Mouse (Mus musculus) heart, embryonic 10.5 days (tissue): ENCODE results near the gene Akr1a1. TPM values are rescaled to one million over a fixed set of nuclear protein-coding genes. Genes with fewer than 3 reads are reported as not detected.
"Not testable (repeated sequence)": the region's sequence is repeated elsewhere in the genome, so short reads cannot be mapped to it uniquely, and the experiment has no call there.

Source experiments
- DNase-seq: peaks from one replicate; pipeline ENCODE4 v3.0.0-alpha.2; 2017; ENCODE audit warnings: low spot score
- H3K27ac ChIP-seq: fragments of 300-500 bp; sonication (generic); 2 replicates; pipeline ENCODE4 v1.5.1; 2016; ENCODE audit warnings: mild to moderate bottlenecking
- H3K27me3 ChIP-seq: fragments of 300-500 bp; sonication (generic); 2 replicates; pipeline ENCODE4 v1.6.1; 2016; ENCODE audit warnings: mild to moderate bottlenecking; ENCODE audit not compliant: poor library complexity, insufficient read depth, severe bottlenecking
- H3K36me3 ChIP-seq: fragments of 300-500 bp; sonication (generic); 2 replicates; pipeline ENCODE4 v1.6.1; 2016; ENCODE audit warnings: mild to moderate bottlenecking, moderate library complexity
- H3K4me1 ChIP-seq: fragments of 300-500 bp; sonication (generic); 2 replicates; pipeline ENCODE4 v1.6.1; 2016; ENCODE audit warnings: mild to moderate bottlenecking
- H3K4me3 ChIP-seq: fragments of 300-500 bp; sonication (generic); 2 replicates; pipeline ENCODE4 v1.5.1; 2016; ENCODE audit warnings: mild to moderate bottlenecking, moderate library complexity
- H3K9me3 ChIP-seq: fragments of 300-500 bp; sonication (generic); 2 replicates; pipeline ENCODE4 v1.6.1; 2016; ENCODE audit warnings: mild to moderate bottlenecking, moderate library complexity
- WGBS: fragments of 180-500 bp; shearing (Covaris S2); methylation state at CpG from one replicate; pipeline ENCODE4 v1.1.7; 2016; 5-methylcytosine and 5-hydroxymethylcytosine counted together
- polyA plus RNA-seq: library from polyadenylated mRNA; unstranded; fragments of >200 nt; fragmentation: Nextera tagmentation; extraction: Ambion mirVana; gene quantifications from 2 replicates; pipeline ENCODE4 v1.2.1, GENCODE M21; 2016

Akr1a1 gene
- 664 and 694 TPM in 2 replicates for polyA plus RNA-seq

DNA sequence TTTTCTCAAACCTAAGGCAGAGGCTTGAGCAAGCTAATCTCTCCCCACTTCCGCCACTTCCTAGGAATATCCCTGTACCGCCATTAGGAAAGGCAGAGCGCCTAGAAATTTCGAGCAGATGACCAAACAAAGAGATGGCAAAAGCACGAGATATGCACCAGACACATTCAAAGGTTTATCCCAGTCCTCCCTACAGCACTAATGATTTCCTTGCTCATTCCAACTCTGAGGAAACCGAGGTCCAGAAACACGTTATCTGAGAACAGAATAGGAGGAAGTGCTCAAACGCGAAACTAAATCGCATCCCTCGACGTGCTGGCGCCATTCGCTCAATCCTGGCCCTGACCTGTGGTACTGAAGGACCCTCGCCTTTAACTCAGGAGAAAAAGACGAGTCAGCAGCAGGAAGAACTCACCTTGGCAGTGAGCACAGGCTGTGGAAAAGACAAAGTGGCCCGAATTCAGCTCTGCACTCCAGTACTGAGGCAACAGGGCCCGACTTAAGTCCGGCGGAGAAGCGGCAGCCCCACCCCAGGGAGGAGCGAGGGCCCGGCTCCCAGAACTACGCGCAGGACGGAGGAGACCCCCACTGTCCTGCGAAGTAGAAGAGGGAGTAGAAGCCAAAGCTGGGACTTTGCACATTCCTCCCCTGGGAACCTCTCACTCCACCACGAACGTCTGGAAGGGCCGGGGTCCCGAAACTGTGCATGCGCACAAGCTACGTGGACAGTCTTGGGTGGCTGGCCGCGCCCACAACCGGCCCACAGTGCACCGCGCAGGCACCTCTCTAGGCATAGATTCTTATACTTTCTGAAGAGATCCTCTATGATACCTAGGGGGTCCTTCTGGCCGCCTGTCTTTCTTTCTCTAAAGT, at the start of gene Akr1a1:
Gene Akr1a1 (minus strand): TSS at position 757 of the 873 bp plus-strand sequence.
- H3K9me3 ChIP-seq, result no peaks in the 10 kb centered on the region
- peak within 1 kb of the TSS; percentile 98 for H3K27ac ChIP-seq
- no peaks in the 10 kb centered on the region for H3K27me3 ChIP-seq
- peaks cover 31% of the 10 kb centered on the region for H3K36me3 ChIP-seq
- H3K4me1 ChIP-seq, result peaks cover 30% of the 10 kb centered on the region
- H3K4me3 ChIP-seq, result peak within 1 kb of the TSS; percentile 97
- WGBS, result under 1% methylated on average over 39 of the region's 39 CpGs
- DNase-seq, result peak; percentile 94

DNA sequence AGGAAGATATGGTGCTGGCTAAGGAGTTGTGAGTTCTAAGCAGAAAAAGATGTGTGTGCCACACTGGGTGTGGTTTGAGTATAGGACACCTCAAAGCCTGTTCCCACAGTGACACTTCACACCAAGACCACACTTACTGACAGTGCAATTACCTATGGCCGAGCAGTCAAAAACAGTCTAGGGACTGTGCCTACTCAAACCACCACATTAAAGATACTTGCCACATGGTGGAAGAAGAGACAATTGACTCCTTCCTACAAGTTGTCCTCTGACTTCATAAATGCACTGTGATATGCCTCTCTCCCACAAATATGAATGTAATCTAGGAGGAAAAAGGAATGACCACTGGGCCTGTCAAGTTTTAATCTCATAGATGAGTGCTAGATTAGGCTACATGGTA, 49.5 kb upstream of the Akr1a1 start:
- H3K4me1 ChIP-seq, result no peaks in the 10 kb centered on the region
- no peaks in the 10 kb centered on the region for H3K9me3 ChIP-seq
- DNase-seq, result no peak
- H3K27me3 ChIP-seq, result no peaks in the 10 kb centered on the region
- H3K27ac ChIP-seq, result no peak overlapping the region
- WGBS, result 79% methylated on average over 1 of the region's 1 CpGs
- H3K36me3 ChIP-seq, result peaks cover 66% of the 10 kb centered on the region
- H3K4me3 ChIP-seq, result no peak overlapping the region

DNA sequence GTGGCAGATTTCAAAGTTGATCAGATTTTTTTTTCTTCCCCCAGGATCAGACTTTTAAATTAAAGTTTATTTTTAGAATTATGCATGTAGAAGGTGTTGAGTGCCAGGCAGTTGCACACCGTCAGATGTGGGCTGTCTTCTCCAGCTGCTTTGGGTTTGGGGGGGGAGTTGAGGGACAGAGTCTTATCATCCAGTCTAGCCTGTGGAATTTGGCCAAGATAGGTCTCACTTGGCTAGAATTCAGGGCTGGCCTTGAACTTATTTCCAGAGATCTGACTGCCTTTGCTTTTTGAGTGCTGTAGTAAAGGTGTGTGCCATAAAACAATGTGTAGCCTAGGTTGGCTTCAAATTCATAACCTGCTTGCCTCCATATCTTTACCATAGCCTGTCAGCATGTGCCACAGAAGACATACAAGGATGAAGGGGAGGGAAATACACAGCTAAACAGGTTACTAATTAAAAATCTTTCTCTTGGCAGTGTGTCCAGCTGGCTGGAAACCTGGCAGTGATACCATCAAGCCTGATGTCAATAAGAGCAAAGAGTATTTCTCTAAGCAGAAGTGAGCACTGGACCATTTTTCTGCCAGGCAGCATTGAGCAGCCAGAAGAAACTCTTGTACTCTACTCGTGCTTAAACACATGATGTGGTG, 47.3 kb upstream of the Akr1a1 start:
- Histone ChIP-seq H3K9me3 (no peaks in the 10 kb centered on the region), H3K36me3 (peaks cover 76% of the 10 kb centered on the region), H3K27me3 (no peaks in the 10 kb centered on the region), H3K4me3 (no peak overlapping the region), H3K27ac (no peak overlapping the region), H3K4me1 (no peaks in the 10 kb centered on the region)
- no peak for DNase-seq
- 41% methylated on average over 2 of the region's 2 CpGs for WGBS

DNA sequence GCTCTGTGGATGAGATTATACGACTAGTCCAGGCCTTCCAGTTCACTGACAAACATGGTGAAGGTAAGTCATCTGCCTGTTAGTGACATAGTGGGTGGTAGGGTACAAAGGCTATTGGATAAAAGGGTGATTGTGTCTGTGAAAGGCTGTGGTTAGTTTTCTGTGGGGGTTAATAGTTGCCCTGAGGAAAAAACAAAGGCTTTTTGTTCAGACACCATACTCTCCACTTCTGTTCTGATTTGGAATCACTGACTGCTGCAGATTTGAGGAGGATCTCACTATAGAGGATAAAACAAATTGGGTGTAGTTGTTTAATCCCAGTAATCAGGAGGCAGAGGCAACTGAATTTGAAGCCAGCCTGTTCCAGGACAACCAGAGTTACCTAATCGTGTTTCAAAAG, 42.3 kb upstream of the Akr1a1 start:
- Histone ChIP-seq H3K27me3 (no peaks in the 10 kb centered on the region), H3K4me1 (no peaks in the 10 kb centered on the region), H3K9me3 (no peaks in the 10 kb centered on the region), H3K27ac (no peak overlapping the region), H3K36me3 (peaks cover 96% of the 10 kb centered on the region), H3K4me3 (no peak overlapping the region)
- 86% methylated on average over 2 of the region's 2 CpGs for WGBS
- no peak for DNase-seq

DNA sequence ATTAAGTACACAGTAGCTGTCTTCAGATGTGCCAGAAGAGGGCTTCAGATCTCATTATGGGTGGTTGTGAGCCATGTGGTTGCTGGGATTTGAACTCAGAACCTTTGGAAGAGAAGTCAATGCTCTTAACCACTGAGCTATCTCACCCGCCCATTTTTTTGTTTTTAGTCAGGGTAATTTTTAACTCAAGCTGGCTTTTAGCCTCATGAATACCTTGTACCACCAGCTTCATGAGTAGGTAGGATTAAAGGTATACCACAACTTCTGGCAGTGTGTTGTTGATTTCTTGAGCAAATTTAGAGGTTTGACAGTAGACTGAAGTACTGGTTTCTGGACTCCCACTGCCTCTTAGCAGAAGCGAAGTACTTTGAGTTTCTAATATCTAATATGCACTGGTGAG, 40.7 kb upstream of the Akr1a1 start:
- no peak overlapping the region for H3K4me3 ChIP-seq
- H3K27ac ChIP-seq, result no peak overlapping the region

DNA sequence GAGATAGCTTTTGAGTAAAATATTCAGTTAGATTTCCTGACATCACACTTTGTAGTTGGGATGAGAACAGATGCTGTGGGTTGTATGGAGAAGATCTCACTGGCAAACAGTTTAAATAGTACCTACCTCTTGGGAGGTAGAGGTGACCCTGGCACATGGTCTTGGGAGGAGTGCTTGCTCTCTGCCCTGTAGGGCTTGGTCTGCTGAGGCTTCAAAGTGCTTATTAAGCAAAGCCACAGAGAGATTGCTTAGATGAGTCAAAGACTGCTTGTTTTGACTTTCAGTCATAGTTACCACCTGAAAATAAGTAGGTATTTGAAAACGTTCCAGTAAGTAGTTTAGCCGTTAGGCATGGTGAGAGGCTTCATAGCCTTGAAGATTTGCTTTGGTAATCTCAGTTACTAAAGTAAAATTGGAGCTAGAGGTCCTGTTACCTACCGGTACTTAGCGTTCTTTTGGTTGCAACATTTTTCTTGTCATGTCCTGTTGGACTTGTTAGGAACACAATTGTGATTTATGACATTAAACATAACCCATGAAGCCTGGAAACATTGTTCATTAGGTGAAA, 37.9 kb upstream of the Akr1a1 start:
- no peaks in the 10 kb centered on the region for H3K9me3 ChIP-seq
- no peaks in the 10 kb centered on the region for H3K27me3 ChIP-seq
- H3K36me3 ChIP-seq, result peaks cover 71% of the 10 kb centered on the region
- H3K4me1 ChIP-seq, result peaks cover 15% of the 10 kb centered on the region
- H3K4me3 ChIP-seq, result no peak overlapping the region
- WGBS, result 88% methylated on average over 4 of the region's 4 CpGs
- H3K27ac ChIP-seq, result no peak overlapping the region
- DNase-seq, result no peak

More for the DNA sequence above, 40.7 kb upstream of the Akr1a1 start:
- WGBS, result 87% methylated on average over 2 of the region's 2 CpGs
- DNase-seq, result no peak
- no peaks in the 10 kb centered on the region for H3K9me3 ChIP-seq
- peaks cover 95% of the 10 kb centered on the region for H3K36me3 ChIP-seq
- peaks cover 2% of the 10 kb centered on the region for H3K4me1 ChIP-seq
- H3K27me3 ChIP-seq, result no peaks in the 10 kb centered on the region

DNA sequence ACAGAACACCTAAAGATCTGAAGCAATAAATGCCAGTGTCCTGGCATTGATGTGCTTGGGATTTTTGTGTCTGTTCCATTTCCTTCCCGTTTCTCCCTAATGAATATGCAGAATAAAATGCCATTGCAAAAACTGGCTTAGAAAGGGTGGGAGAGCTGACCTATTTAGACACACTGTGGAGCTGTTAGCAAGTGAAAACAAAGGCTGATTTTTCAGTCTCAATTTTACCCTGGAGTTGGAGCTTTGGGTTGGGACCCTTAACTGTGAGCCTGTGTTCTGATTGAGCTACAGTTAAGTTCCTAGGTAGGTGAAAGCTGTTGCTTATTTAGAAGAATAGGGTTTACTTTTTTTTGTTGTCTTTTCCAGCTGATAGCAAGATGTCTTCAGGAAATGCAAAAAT, 35.6 kb upstream of the Akr1a1 start:
- Histone ChIP-seq H3K27ac (no peak overlapping the region), H3K36me3 (peaks cover 48% of the 10 kb centered on the region), H3K27me3 (no peaks in the 10 kb centered on the region), H3K9me3 (no peaks in the 10 kb centered on the region), H3K4me3 (peak overlapping the region; percentile 84), H3K4me1 (peaks cover 15% of the 10 kb centered on the region)
- 40% methylated on average over 1 of the region's 1 CpGs for WGBS
- no peak for DNase-seq

DNA sequence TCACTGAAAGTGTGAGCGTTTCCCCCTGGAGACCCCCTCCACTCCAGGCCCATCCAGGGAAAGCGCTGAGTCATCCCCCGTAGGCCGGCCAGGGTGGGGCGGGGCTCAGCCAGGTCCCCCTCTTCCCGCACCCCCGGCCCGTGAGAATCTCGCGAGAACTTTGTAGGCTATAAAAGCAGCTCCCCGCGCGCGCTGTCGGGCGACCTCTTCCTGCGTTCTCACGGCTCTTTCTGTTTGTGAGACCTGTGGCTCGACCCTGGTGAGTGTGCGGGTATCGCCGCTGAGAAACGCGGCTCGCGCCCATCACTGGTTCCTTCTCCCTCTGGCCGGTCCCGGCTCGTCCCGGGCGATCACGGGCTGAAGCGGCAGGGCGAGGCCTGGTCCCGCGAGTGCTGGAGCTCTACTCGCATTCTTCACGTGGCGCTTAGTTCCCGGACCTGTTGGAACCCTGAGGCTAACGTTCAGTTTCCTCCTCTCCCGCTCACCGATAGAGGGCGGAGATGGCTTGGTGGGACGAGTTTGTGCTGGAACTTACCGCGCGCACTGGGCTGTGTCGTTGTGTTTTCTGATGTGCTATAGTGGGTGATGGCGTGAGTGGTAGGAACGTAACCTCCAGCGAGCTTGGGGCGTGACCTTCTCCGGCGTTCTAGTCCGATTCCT, 34.1 kb upstream of the Akr1a1 start, which contains the start of gene Prdx1:
Gene Prdx1 (plus strand): TSS at position 143 of the 660 bp plus-strand sequence.
- no peaks in the 10 kb centered on the region for H3K9me3 ChIP-seq
- peak; percentile 97 for DNase-seq
- peaks cover 34% of the 10 kb centered on the region for H3K36me3 ChIP-seq
- peaks cover 15% of the 10 kb centered on the region for H3K4me1 ChIP-seq
- WGBS, result under 1% methylated on average over 56 of the region's 56 CpGs
- peak within 1 kb of the TSS; percentile 97 for H3K27ac ChIP-seq
- H3K27me3 ChIP-seq, result no peaks in the 10 kb centered on the region
- H3K4me3 ChIP-seq, result peak within 1 kb of the TSS; percentile 84

DNA sequence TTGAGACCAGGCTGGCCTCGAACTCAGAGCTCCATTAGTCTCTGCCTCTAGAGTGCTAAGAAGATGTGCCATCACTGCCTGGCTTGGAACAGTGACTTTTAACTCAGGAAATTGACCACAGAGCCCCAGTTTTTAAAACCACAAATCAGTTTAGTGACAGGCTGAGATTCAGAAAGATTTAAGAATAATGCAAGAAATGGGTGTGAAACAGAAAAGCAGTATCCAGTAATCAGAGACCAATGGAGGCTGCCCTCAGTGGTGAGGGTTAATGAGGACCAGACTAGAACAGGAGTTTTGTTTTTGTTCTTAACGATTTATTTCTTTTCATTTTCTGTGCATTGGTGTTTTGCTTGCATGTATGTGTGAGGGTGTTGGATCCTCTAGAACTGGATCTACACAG, 33.2 kb upstream of the Akr1a1 start:
- WGBS, result 79% methylated on average over 2 of the region's 2 CpGs
- Histone ChIP-seq H3K36me3 (peaks cover 25% of the 10 kb centered on the region), H3K9me3 (no peaks in the 10 kb centered on the region), H3K4me1 (peaks cover 15% of the 10 kb centered on the region), H3K4me3 (peak overlapping the region; percentile 84), H3K27ac (peak overlapping the region; percentile 97), H3K27me3 (no peaks in the 10 kb centered on the region)
- no peak for DNase-seq

DNA sequence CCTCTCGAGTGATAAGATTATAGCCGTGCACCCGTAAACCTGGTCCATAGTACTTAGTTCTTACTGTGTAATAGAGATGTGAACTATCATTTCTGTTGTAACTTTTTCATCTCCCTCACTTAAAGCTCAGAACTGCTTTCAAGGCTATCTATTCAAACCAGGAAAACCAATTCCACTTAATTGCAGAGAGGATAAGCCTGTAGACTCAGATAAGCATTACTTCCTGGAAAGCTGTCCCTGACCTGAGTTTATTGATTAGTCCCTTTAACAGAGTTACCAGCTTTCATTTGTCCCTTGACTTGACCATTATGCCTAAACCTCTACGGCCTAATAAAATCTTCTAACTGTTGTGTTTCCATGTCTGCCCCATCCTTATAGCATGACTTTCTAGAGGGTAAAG, 32.5 kb upstream of the Akr1a1 start:
- no peak overlapping the region for H3K27ac ChIP-seq
- peaks cover 15% of the 10 kb centered on the region for H3K4me1 ChIP-seq
- no peak overlapping the region for H3K4me3 ChIP-seq
- peaks cover 18% of the 10 kb centered on the region for H3K36me3 ChIP-seq
- 61% methylated on average over 4 of the region's 4 CpGs for WGBS
- H3K9me3 ChIP-seq, result no peaks in the 10 kb centered on the region
- no peaks in the 10 kb centered on the region for H3K27me3 ChIP-seq
- DNase-seq, result no peak

DNA sequence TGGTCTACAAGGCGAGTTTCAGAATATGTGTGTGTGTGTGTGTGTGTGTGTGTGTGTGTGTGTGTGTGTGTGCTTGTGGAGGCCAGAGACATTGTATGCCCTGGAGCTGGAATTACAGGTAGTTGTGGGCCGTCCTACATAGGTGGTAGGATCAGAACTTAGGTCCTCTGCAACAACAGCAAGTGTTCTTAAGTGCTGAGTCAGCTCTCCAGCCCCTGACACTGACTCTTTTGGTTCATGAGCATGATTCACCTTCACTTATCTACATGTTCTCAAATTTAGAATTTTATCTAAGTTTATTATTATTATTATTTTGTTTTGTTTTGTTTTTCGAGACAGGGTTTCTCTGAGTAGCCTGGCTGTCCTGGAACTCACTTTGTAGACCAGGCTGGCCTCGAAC, 29.0 kb upstream of the Akr1a1 start:
- H3K4me3 ChIP-seq, H3K9me3 ChIP-seq, H3K36me3 ChIP-seq, H3K27ac ChIP-seq, H3K4me1 ChIP-seq, DNase-seq, H3K27me3 ChIP-seq: not testable (repeated sequence)
- 87% methylated on average over 4 of the region's 4 CpGs for WGBS

DNA sequence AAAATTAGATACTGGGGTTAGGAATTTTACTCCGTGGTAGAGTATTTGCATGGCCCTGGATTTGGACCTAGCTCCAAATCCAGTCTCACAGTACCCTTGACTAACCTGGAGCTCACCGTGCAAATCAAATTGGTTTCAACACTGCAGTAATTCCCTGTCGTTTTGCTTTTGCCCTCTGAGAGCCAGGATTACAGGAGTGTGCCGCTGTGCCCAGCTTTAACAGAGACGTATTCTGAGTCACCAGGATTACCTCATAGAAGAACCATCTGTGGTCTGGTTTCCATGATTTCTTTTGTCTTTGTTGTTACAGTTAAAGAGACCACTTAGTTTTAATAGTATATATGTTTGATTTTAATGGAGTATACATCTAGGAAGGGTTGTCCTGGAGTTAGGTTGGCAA, 27.7 kb upstream of the Akr1a1 start:
- Histone ChIP-seq H3K27me3 (no peaks in the 10 kb centered on the region), H3K9me3 (no peaks in the 10 kb centered on the region), H3K27ac (no peak overlapping the region), H3K4me3 (no peak overlapping the region), H3K36me3 (no peaks in the 10 kb centered on the region), H3K4me1 (no peaks in the 10 kb centered on the region)
- no peak for DNase-seq
- 65% methylated on average over 5 of the region's 5 CpGs for WGBS
